Mouse (Mus musculus) midbrain, embryonic 11.5 days (tissue): Measurements from ENCODE around the gene Prr23a1. TPM values are rescaled to one million over a fixed set of nuclear protein-coding genes. Genes with fewer than 3 reads are reported as not detected.
"Not testable (repeated sequence)": the region's sequence is repeated elsewhere in the genome, so short reads cannot be mapped to it uniquely, and the experiment has no call there.

Source experiments
- ATAC-seq: fragments of 200-750 bp; cut with Nextera tagmentation; 2 replicates; pipeline ENCODE4 v1.8.0; 2017; ENCODE audit warnings: moderate TSS enrichment, moderate library complexity; ENCODE audit not compliant: low FRiP score
- DNase-seq: peaks from one replicate; pipeline ENCODE4 v3.0.0; 2015; ENCODE audit warnings: low spot score; ENCODE audit errors: missing footprints
- H3K27ac ChIP-seq: fragments of 300-500 bp; sonication (generic); 2 replicates; pipeline ENCODE4 v1.5.1; 2014; ENCODE audit warnings: low read depth, low read length
- H3K27me3 ChIP-seq: fragments of 300-500 bp; sonication (generic); 2 replicates; pipeline ENCODE4 v1.6.1; 2014; ENCODE audit warnings: mild to moderate bottlenecking, low read length, moderate library complexity, mixed read lengths; ENCODE audit not compliant: control insufficient read depth, insufficient read depth
- H3K36me3 ChIP-seq: fragments of 300-500 bp; sonication (generic); 2 replicates; pipeline ENCODE4 v1.6.1; 2014; ENCODE audit warnings: mild to moderate bottlenecking, low read length, moderate library complexity, mixed read lengths; ENCODE audit not compliant: control insufficient read depth, insufficient read depth
- H3K4me1 ChIP-seq: fragments of 300-500 bp; sonication (generic); 2 replicates; pipeline ENCODE4 v1.6.1; 2014; ENCODE audit warnings: low read length; ENCODE audit not compliant: control insufficient read depth, insufficient read depth
- H3K4me2 ChIP-seq: fragments of 300-500 bp; sonication (generic); 2 replicates; pipeline ENCODE4 v1.6.1; 2014; ENCODE audit warnings: mild to moderate bottlenecking, moderate library complexity
- H3K4me3 ChIP-seq: fragments of 300-500 bp; sonication (generic); 2 replicates; pipeline ENCODE4 v1.5.1; 2014; ENCODE audit warnings: low read depth, low read length
- H3K9ac ChIP-seq: fragments of 300-500 bp; sonication (generic); 2 replicates; pipeline ENCODE4 v1.6.1; 2014; ENCODE audit warnings: low read length
- H3K9me3 ChIP-seq: fragments of 300-500 bp; sonication (generic); 2 replicates; pipeline ENCODE4 v1.6.1; 2016; ENCODE audit warnings: low read length; ENCODE audit not compliant: control insufficient read depth
- WGBS: fragments of 180-500 bp; shearing (Covaris S2); extraction: QIAGEN DNeasy Blood & Tissue Kit; methylation state at CpG from one replicate; pipeline ENCODE4 v1.1.7; 2014; 5-methylcytosine and 5-hydroxymethylcytosine counted together
- polyA plus RNA-seq: library from polyadenylated mRNA; unstranded; fragments of >200 nt; fragmentation: Nextera tagmentation; extraction: Ambion mirVana; gene quantifications from 2 replicates; pipeline ENCODE4 v1.2.1, GENCODE M21; 2014

Prr23a1 gene
- polyA plus RNA-seq: not detected in 2 replicates

- no peak within 1 kb of the TSS for H3K4me3 ChIP-seq
- 62% methylated on average over 22 of the region's 22 CpGs for WGBS
- no peak for ATAC-seq
- no peaks in the 10 kb centered on the region for H3K36me3 ChIP-seq
- H3K9ac ChIP-seq: no peak within 1 kb of the TSS
- H3K27ac ChIP-seq: no peak within 1 kb of the TSS
- H3K9me3 ChIP-seq: no peaks in the 10 kb centered on the region
- no peak for DNase-seq
- H3K4me2 ChIP-seq: no peak within 1 kb of the TSS
- no peaks in the 10 kb centered on the region for H3K4me1 ChIP-seq
- no peaks in the 10 kb centered on the region for H3K27me3 ChIP-seq
Observed at GRCm38 (mm10) chr9:98842117-98842516, at the start of gene Prr23a1. Gene Prr23a1, plus strand, starts transcription at chr9:98842503.

GRCm38 (mm10) chr9:98799021-98799420 lies 43.3 kb upstream of the Prr23a1 start:
- no peaks in the 10 kb centered on the region for H3K36me3 ChIP-seq
- no peak overlapping the region for H3K9ac ChIP-seq
- no peaks in the 10 kb centered on the region for H3K27me3 ChIP-seq
- H3K4me2 ChIP-seq: no peak overlapping the region
- H3K4me3 ChIP-seq: no peak overlapping the region
- H3K27ac ChIP-seq: no peak overlapping the region
- 64% methylated on average over 1 of the region's 1 CpGs for WGBS
- H3K9me3 ChIP-seq: no peaks in the 10 kb centered on the region
- no peak for ATAC-seq
- no peak for DNase-seq
- H3K4me1 ChIP-seq: peaks cover 2% of the 10 kb centered on the region; the same call in 1 of the 2 replicates

GRCm38 (mm10) chr9:98803971-98804370 lies 38.3 kb upstream of the Prr23a1 start:
- no peak for ATAC-seq
- Histone ChIP-seq H3K9ac (no peak overlapping the region), H3K9me3 (no peaks in the 10 kb centered on the region), H3K36me3 (no peaks in the 10 kb centered on the region), H3K4me2 (no peak overlapping the region), H3K4me1 (peaks cover 2% of the 10 kb centered on the region; the same call in 1 of the 2 replicates), H3K27me3 (no peaks in the 10 kb centered on the region), H3K4me3 (no peak overlapping the region), H3K27ac (no peak overlapping the region)
- 52% methylated on average over 12 of the region's 12 CpGs for WGBS
- no peak for DNase-seq

- DNase-seq (no peak), ATAC-seq (no peak)
- H3K36me3 ChIP-seq: no peaks in the 10 kb centered on the region
- H3K9me3 ChIP-seq: no peaks in the 10 kb centered on the region
- no peak overlapping the region for H3K4me3 ChIP-seq
- 82% methylated on average over 15 of the region's 15 CpGs for WGBS
- H3K4me2 ChIP-seq: no peak overlapping the region
- peaks cover 2% of the 10 kb centered on the region; the same call in 1 of the 2 replicates for H3K4me1 ChIP-seq
- H3K9ac ChIP-seq: no peak overlapping the region
- H3K27ac ChIP-seq: no peak overlapping the region
- H3K27me3 ChIP-seq: no peaks in the 10 kb centered on the region
Observed at GRCm38 (mm10) chr9:98805511-98805910, 36.8 kb upstream of the Prr23a1 start.

- peaks cover 2% of the 10 kb centered on the region; the same call in 1 of the 2 replicates for H3K4me1 ChIP-seq
- ATAC-seq (no peak), DNase-seq (no peak)
- no peak overlapping the region for H3K4me2 ChIP-seq
- H3K4me3 ChIP-seq: no peak overlapping the region
- no peak overlapping the region for H3K27ac ChIP-seq
- H3K36me3 ChIP-seq: no peaks in the 10 kb centered on the region
- no peaks in the 10 kb centered on the region for H3K9me3 ChIP-seq
- H3K9ac ChIP-seq: no peak overlapping the region
- WGBS: 85% methylated on average over 3 of the region's 3 CpGs
- H3K27me3 ChIP-seq: no peaks in the 10 kb centered on the region
Observed at GRCm38 (mm10) chr9:98805934-98806333, 36.4 kb upstream of the Prr23a1 start.

- Histone ChIP-seq H3K27me3 (no peaks in the 10 kb centered on the region), H3K4me1 (peaks cover 2% of the 10 kb centered on the region; the same call in 1 of the 2 replicates), H3K4me2 (no peak overlapping the region), H3K36me3 (no peaks in the 10 kb centered on the region), H3K9ac (no peak overlapping the region), H3K4me3 (no peak overlapping the region), H3K27ac (no peak overlapping the region), H3K9me3 (no peaks in the 10 kb centered on the region)
- ATAC-seq (no peak), DNase-seq (no peak)
- WGBS: 83% methylated on average over 8 of the region's 8 CpGs
Observed at GRCm38 (mm10) chr9:98807631-98808030, 34.7 kb upstream of the Prr23a1 start.

- 71% methylated on average over 2 of the region's 2 CpGs for WGBS
Observed at GRCm38 (mm10) chr9:98809526-98809925, 32.8 kb upstream of the Prr23a1 start.

GRCm38 (mm10) chr9:98816066-98816465 lies 26.2 kb upstream of the Prr23a1 start:
- WGBS: 73% methylated on average over 3 of the region's 3 CpGs
- no peaks in the 10 kb centered on the region for H3K27me3 ChIP-seq
- H3K27ac ChIP-seq: no peak overlapping the region
- H3K9ac ChIP-seq: no peak overlapping the region
- no peak for DNase-seq
- no peaks in the 10 kb centered on the region for H3K4me1 ChIP-seq
- no peak overlapping the region for H3K4me2 ChIP-seq
- no peaks in the 10 kb centered on the region for H3K36me3 ChIP-seq
- no peak overlapping the region for H3K4me3 ChIP-seq
- no peak for ATAC-seq
- H3K9me3 ChIP-seq: no peaks in the 10 kb centered on the region

More at GRCm38 (mm10) chr9:98809526-98809925, 32.8 kb upstream of the Prr23a1 start:
- not testable (repeated sequence) for H3K4me1 ChIP-seq, H3K36me3 ChIP-seq, H3K27ac ChIP-seq, H3K4me3 ChIP-seq, ATAC-seq, H3K4me2 ChIP-seq, H3K9ac ChIP-seq, H3K9me3 ChIP-seq, H3K27me3 ChIP-seq
- DNase-seq: peak; percentile 91

- Histone ChIP-seq H3K4me1 (no peaks in the 10 kb centered on the region), H3K9ac (no peak overlapping the region), H3K36me3 (no peaks in the 10 kb centered on the region), H3K4me2 (no peak overlapping the region), H3K4me3 (no peak overlapping the region), H3K27ac (no peak overlapping the region), H3K9me3 (no peaks in the 10 kb centered on the region), H3K27me3 (no peaks in the 10 kb centered on the region)
- 92% methylated on average over 7 of the region's 7 CpGs for WGBS
- ATAC-seq (no peak), DNase-seq (no peak)
Observed at GRCm38 (mm10) chr9:98817592-98817991, 24.7 kb upstream of the Prr23a1 start.
